Mouse (Mus musculus) embryonic fibroblast, embryonic 13.5 days (primary cell): ENCODE results near the gene Atp5e.

ENCODE experiments used
- CTCF ChIP-seq: IDR thresholded peaks from 2 replicates; pipeline ENCODE4 v1.5.1; 2011; ENCODE audit warnings: mild to moderate bottlenecking, control low read depth, low read length, moderate library complexity, borderline replicate concordance; ENCODE audit not compliant: insufficient read depth
- POLR2A ChIP-seq: IDR thresholded peaks from 2 replicates; pipeline ENCODE4 v1.6.1; 2011; ENCODE audit warnings: low read depth, mild to moderate bottlenecking, control low read depth, low read length, moderate library complexity

GRCm38 (mm10) chr2:174463789-174464523 is at the start of gene Atp5e:
- no peak for TF ChIP-seq CTCF
- peak; percentile 56 for TF ChIP-seq POLR2A
